Comparison of ENCODE assay signal across 8 mouse cellular contexts in genomic region chr7:29169231-29170065, GRCm38 (mm10). TPM values are rescaled to one million over a fixed set of nuclear protein-coding genes. Genes with fewer than 3 reads are reported as not detected.
DNase-seq lines count a peak whose midpoint lies in the region; ATAC-seq lines count a peak whose summit lies in the region.

No protein-coding gene starts in this region.

- intact Hi-C loops in heart, postnatal 10 days (cut with DNase I), result loop anchor here (5.0 kb wide), 1 partner anchor 277 kb away; no protein-coding TSS in a partner anchor

- H3K4me3 ChIP-seq in forebrain, embryonic 15.5 days, result peak overlapping the region; percentile 83
- peak overlapping the region; percentile 54 for H3K4me3 ChIP-seq in liver, embryonic 15.5 days (replicated peaks)
- peak overlapping the region; percentile 66 for H3K4me3 ChIP-seq in neural tube, embryonic 12.5 days

- H3K9ac ChIP-seq in forebrain, embryonic 15.5 days (replicated peaks), result peak overlapping the region; percentile 67
- no peak overlapping the region for H3K9ac ChIP-seq in liver, embryonic 15.5 days
- peak overlapping the region; percentile 68 for H3K9ac ChIP-seq in neural tube, embryonic 12.5 days

- H3K4me2 ChIP-seq in forebrain, embryonic 15.5 days (replicated peaks), result peak overlapping the region; percentile 82
- H3K4me2 ChIP-seq in liver, embryonic 15.5 days, result peak overlapping the region; percentile 71
- peak overlapping the region; percentile 68 for H3K4me2 ChIP-seq in neural tube, embryonic 12.5 days (replicated peaks)

- H3K27ac ChIP-seq in forebrain, embryonic 15.5 days (replicated peaks), result peak overlapping the region; percentile 86
- no peak overlapping the region for H3K27ac ChIP-seq in liver, embryonic 15.5 days (replicated peaks)
- H3K27ac ChIP-seq in neural tube, embryonic 12.5 days, result peak overlapping the region; percentile 47

- peak; percentile 91 for DNase-seq in MEL-GATA-1-ER (ENCODE audit: extremely low read depth, low read depth)
- DNase-seq in cerebellum, adult 11 months, result peak; percentile 80
- DNase-seq in heart, postnatal 10 days, result peak; percentile 83 to 85
- peak; percentile 83 to 90 for DNase-seq in kidney, postnatal 25 days
- DNase-seq in thymus, postnatal 4 days, result peak; percentile 52

- under 1% methylated on average over 34 of the region's 39 CpGs for WGBS in forebrain, embryonic 15.5 days
- under 1% methylated on average over 30 of the region's 39 CpGs for WGBS in liver, embryonic 15.5 days (ENCODE audit: insufficient replicate concordance)
- WGBS in neural tube, embryonic 12.5 days, result under 1% methylated on average over 26 of the region's 39 CpGs

- peaks cover 40% of the 10 kb centered on the region for H3K4me1 ChIP-seq in forebrain, embryonic 15.5 days
- peaks cover 36% of the 10 kb centered on the region for H3K4me1 ChIP-seq in liver, embryonic 15.5 days (replicated peaks)
- peaks cover 47% of the 10 kb centered on the region for H3K4me1 ChIP-seq in neural tube, embryonic 12.5 days

- H3K36me3 ChIP-seq in forebrain, embryonic 15.5 days, result peaks cover 17% of the 10 kb centered on the region
- H3K36me3 ChIP-seq in liver, embryonic 15.5 days (replicated peaks), result peaks cover 14% of the 10 kb centered on the region
- peaks cover 18% of the 10 kb centered on the region for H3K36me3 ChIP-seq in neural tube, embryonic 12.5 days

- H3K27me3 ChIP-seq in forebrain, embryonic 15.5 days, result peaks cover 37% of the 10 kb centered on the region
- peaks cover 75% of the 10 kb centered on the region for H3K27me3 ChIP-seq in liver, embryonic 15.5 days
- H3K27me3 ChIP-seq in neural tube, embryonic 12.5 days (replicated peaks), result peaks cover 42% of the 10 kb centered on the region

- no peaks in the 10 kb centered on the region for H3K9me3 ChIP-seq in forebrain, embryonic 15.5 days
- H3K9me3 ChIP-seq in liver, embryonic 15.5 days (replicated peaks), result no peaks in the 10 kb centered on the region
- no peaks in the 10 kb centered on the region for H3K9me3 ChIP-seq in neural tube, embryonic 12.5 days

- ATAC-seq in forebrain, embryonic 15.5 days (replicated peaks), result peak; percentile 85
- ATAC-seq in liver, embryonic 15.5 days (ENCODE audit: insufficient read depth), result peak; percentile 47; the same call in 1 of the 2 replicates
- peak; percentile 77 for ATAC-seq in neural tube, embryonic 12.5 days (ENCODE audit: low FRiP score, low read depth)

RNA-seq across cellular contexts. Expression of gene Ggn, which starts 0.6 kb away (rescaled TPM):
- polyA plus RNA-seq in forebrain, embryonic 15.5 days (2015; fragmentation: Nextera tagmentation; extraction: Ambion mirVana), result 0.18 TPM in 2 replicates
- under 1 TPM; 0.55 to 0.57 TPM for total RNA-seq in heart, postnatal 10 days (2021)
- polyA plus RNA-seq in liver, embryonic 15.5 days (2015; fragmentation: Nextera tagmentation; extraction: Ambion mirVana), result 0.05 TPM in 1 of 2 replicates, not detected in the other
- 0.86 and 0.95 TPM in 2 replicates for polyA plus RNA-seq in neural tube, embryonic 12.5 days (2016; fragmentation: Nextera tagmentation; extraction: Ambion mirVana)

RNA-seq across cellular contexts. Expression of gene Spred3, which starts 0.8 kb away (rescaled TPM):
- polyA plus RNA-seq in forebrain, embryonic 15.5 days (2015; fragmentation: Nextera tagmentation; extraction: Ambion mirVana), result 6.4 TPM in 2 replicates
- total RNA-seq in heart, postnatal 10 days (2021), result 1 to 10 TPM; 1.9 to 2.2 TPM
- polyA plus RNA-seq in liver, embryonic 15.5 days (2015; fragmentation: Nextera tagmentation; extraction: Ambion mirVana), result 0.13 and 0.21 TPM in 2 replicates
- polyA plus RNA-seq in neural tube, embryonic 12.5 days (2016; fragmentation: Nextera tagmentation; extraction: Ambion mirVana), result 8.3 and 9.0 TPM in 2 replicates

RNA-seq across cellular contexts. Expression of gene Psmd8, which starts 11.1 kb away (rescaled TPM):
- 269 and 274 TPM in 2 replicates for polyA plus RNA-seq in forebrain, embryonic 15.5 days (2015; fragmentation: Nextera tagmentation; extraction: Ambion mirVana)
- total RNA-seq in heart, postnatal 10 days (2021), result 100 to 1,000 TPM; 173 to 179 TPM
- polyA plus RNA-seq in liver, embryonic 15.5 days (2015; fragmentation: Nextera tagmentation; extraction: Ambion mirVana), result 110 and 112 TPM in 2 replicates
- polyA plus RNA-seq in neural tube, embryonic 12.5 days (2016; fragmentation: Nextera tagmentation; extraction: Ambion mirVana), result 326 and 327 TPM in 2 replicates

RNA-seq across cellular contexts. Expression of gene Fam98c, which starts 13.4 kb away (rescaled TPM):
- 20.5 and 21.3 TPM in 2 replicates for polyA plus RNA-seq in forebrain, embryonic 15.5 days (2015; fragmentation: Nextera tagmentation; extraction: Ambion mirVana)
- 10 to 100 TPM; 13.7 to 15.4 TPM for total RNA-seq in heart, postnatal 10 days (2021)
- 6.2 and 6.5 TPM in 2 replicates for polyA plus RNA-seq in liver, embryonic 15.5 days (2015; fragmentation: Nextera tagmentation; extraction: Ambion mirVana)
- 30.8 and 33.7 TPM in 2 replicates for polyA plus RNA-seq in neural tube, embryonic 12.5 days (2016; fragmentation: Nextera tagmentation; extraction: Ambion mirVana)

RNA-seq across cellular contexts. Expression of gene Rasgrp4, which starts 34.8 kb away (rescaled TPM):
- polyA plus RNA-seq in forebrain, embryonic 15.5 days (2015; fragmentation: Nextera tagmentation; extraction: Ambion mirVana), result 0.57 and 0.69 TPM in 2 replicates
- 1 to 10 TPM; 1.1 to 2.1 TPM for total RNA-seq in heart, postnatal 10 days (2021)
- polyA plus RNA-seq in liver, embryonic 15.5 days (2015; fragmentation: Nextera tagmentation; extraction: Ambion mirVana), result 0.79 and 0.96 TPM in 2 replicates
- polyA plus RNA-seq in neural tube, embryonic 12.5 days (2016; fragmentation: Nextera tagmentation; extraction: Ambion mirVana), result 0.61 and 0.77 TPM in 2 replicates
